Mouse (Mus musculus) neural tube, embryonic 11.5 days (tissue): Measurements from ENCODE around the gene Tspan3. TPM values are rescaled to one million over a fixed set of nuclear protein-coding genes. Genes with fewer than 3 reads are reported as not detected.

Source experiments
- ATAC-seq: fragments of 200-750 bp; cut with Nextera tagmentation; 2 replicates; pipeline ENCODE4 v1.8.0; 2017; ENCODE audit warnings: moderate number of reproducible peaks, mild to moderate bottlenecking, moderate TSS enrichment, moderate library complexity; ENCODE audit not compliant: insufficient read depth, low FRiP score, low TSS enrichment
- DNase-seq: peaks from one replicate; pipeline ENCODE4 v3.0.0-alpha.2; 2015; ENCODE audit warnings: low spot score
- H3K27ac ChIP-seq: fragments of 300-500 bp; sonication (generic); 2 replicates; pipeline ENCODE4 v1.5.1; 2014; ENCODE audit warnings: low read depth, mild to moderate bottlenecking, low read length
- H3K27me3 ChIP-seq: fragments of 300-500 bp; sonication (generic); 2 replicates; pipeline ENCODE4 v1.6.1; 2014; ENCODE audit warnings: mild to moderate bottlenecking, low read length, mixed read lengths; ENCODE audit not compliant: control insufficient read depth, insufficient read depth
- H3K36me3 ChIP-seq: fragments of 300-500 bp; sonication (generic); 2 replicates; pipeline ENCODE4 v1.6.1; 2014; ENCODE audit warnings: mild to moderate bottlenecking, low read length, moderate library complexity, mixed read lengths; ENCODE audit not compliant: control insufficient read depth, insufficient read depth
- H3K4me1 ChIP-seq: fragments of 300-500 bp; sonication (generic); 2 replicates; pipeline ENCODE4 v1.6.1; 2014; ENCODE audit warnings: low read length, mixed read lengths; ENCODE audit not compliant: control insufficient read depth, insufficient read depth
- H3K4me2 ChIP-seq: fragments of 300-500 bp; sonication (generic); 2 replicates; pipeline ENCODE4 v1.6.1; 2014; ENCODE audit warnings: low read depth, mild to moderate bottlenecking, moderate library complexity
- H3K4me3 ChIP-seq: fragments of 300-500 bp; sonication (generic); 2 replicates; pipeline ENCODE4 v1.5.1; 2014; ENCODE audit warnings: low read depth, low read length
- H3K9ac ChIP-seq: fragments of 300-500 bp; sonication (generic); 2 replicates; pipeline ENCODE4 v1.6.1; 2014; ENCODE audit warnings: mild to moderate bottlenecking, low read length
- H3K9me3 ChIP-seq: fragments of 300-500 bp; sonication (generic); 2 replicates; pipeline ENCODE4 v1.6.1; 2016; ENCODE audit warnings: low read length; ENCODE audit not compliant: control insufficient read depth
- WGBS: fragments of 180-500 bp; shearing (Covaris S2); extraction: QIAGEN DNeasy Blood & Tissue Kit; methylation state at CpG from one replicate; pipeline ENCODE4 v1.1.7; 2014; 5-methylcytosine and 5-hydroxymethylcytosine counted together
- polyA plus RNA-seq: library from polyadenylated mRNA; unstranded; fragments of >200 nt; fragmentation: Nextera tagmentation; extraction: Ambion mirVana; gene quantifications from 2 replicates; pipeline ENCODE4 v1.2.1, GENCODE M21; 2014

The Tspan3 gene
- polyA plus RNA-seq, 1 experiment from 2014 or later: 584 TPM

GRCm38 (mm10) chr9:56089778-56090520 lies 75.3 kb downstream of the Tspan3 start, which contains the start of gene Pstpip1:
Gene Pstpip1 (plus strand): TSS chr9:56089962.
- H3K9me3 ChIP-seq: no peaks in the 10 kb centered on the region
- no peaks in the 10 kb centered on the region for H3K27me3 ChIP-seq
- H3K4me1 ChIP-seq: no peaks in the 10 kb centered on the region
- ATAC-seq (no peak), DNase-seq (no peak)
- peak within 1 kb of the TSS; percentile 30; the same call in 1 of the 2 replicates for H3K9ac ChIP-seq
- no peak within 1 kb of the TSS for H3K27ac ChIP-seq
- H3K4me3 ChIP-seq: no peak within 1 kb of the TSS
- no peak within 1 kb of the TSS for H3K4me2 ChIP-seq
- WGBS: 54% methylated on average over 22 of the region's 22 CpGs
- no peaks in the 10 kb centered on the region for H3K36me3 ChIP-seq

GRCm38 (mm10) chr9:56086524-56086923 lies 78.8 kb downstream of the Tspan3 start:
- ATAC-seq (no peak), DNase-seq (no peak)
- Histone ChIP-seq H3K9ac (no peak overlapping the region), H3K9me3 (no peaks in the 10 kb centered on the region), H3K4me2 (no peak overlapping the region), H3K36me3 (no peaks in the 10 kb centered on the region), H3K4me1 (no peaks in the 10 kb centered on the region), H3K4me3 (no peak overlapping the region), H3K27me3 (no peaks in the 10 kb centered on the region), H3K27ac (no peak overlapping the region)
- WGBS: 84% methylated on average over 5 of the region's 5 CpGs

Other genes with a start within 250 kb of the Tspan3 start
- 13.2 and 13.7 TPM in 2 replicates for gene Scaper, start 227.4 kb downstream of the Tspan3 start, polyA plus RNA-seq
- gene 4930563M21Rik, start 154.9 kb downstream of the Tspan3 start, polyA plus RNA-seq: not detected in 2 replicates
- gene Rcn2, start 123.6 kb downstream of the Tspan3 start, polyA plus RNA-seq: 341 and 355 TPM in 2 replicates
- 0.30 and 0.48 TPM in 2 replicates for gene Pstpip1, start 75.5 kb downstream of the Tspan3 start, polyA plus RNA-seq